Mouse (Mus musculus) neural tube, embryonic 10.5 days (tissue): Measurements from ENCODE around the gene Plcb3.

Experiments
- DNase-seq: peaks from one replicate; pipeline ENCODE4 v3.0.0-alpha.2; 2017; ENCODE audit warnings: low spot score; ENCODE audit errors: extremely low spot score

Plcb3 gene

DNA sequence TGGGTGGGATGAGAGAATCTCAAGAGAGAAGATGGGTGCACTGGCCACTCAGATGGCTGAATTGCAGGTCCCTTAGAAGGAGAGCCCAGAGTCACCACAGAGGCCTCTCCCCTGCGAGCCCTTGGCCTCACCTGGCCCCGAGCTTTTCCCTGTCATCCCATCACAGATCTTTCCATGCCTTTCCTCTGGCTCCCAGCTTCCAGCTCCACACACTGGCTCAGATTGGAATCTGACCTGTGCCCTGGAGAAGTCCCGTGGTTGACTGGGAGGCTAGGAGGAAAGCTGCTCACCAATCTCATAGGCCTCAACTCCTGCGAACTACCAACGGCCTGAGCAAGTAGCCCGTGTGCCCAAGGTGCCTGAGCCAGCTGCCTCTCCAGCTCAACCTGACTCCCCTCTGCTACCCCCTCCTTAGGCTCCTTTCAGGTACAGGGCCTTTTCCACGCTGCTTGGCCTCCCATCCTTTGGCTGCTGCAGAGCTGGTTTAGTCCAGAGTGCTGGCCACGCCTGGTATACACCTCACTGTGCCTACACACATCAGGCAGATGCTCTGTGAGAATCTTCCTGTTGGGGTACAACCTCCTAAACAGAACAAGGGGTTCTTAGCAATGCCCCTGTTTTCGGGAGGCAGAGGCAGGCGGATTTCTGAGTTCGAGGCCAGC, 70.6 kb downstream of the Plcb3 start:
- DNase-seq: no peak

GRCm38 (mm10) chr19:6904846-6905245, 71.4 kb downstream of the Plcb3 start:
- DNase-seq: no peak

DNA sequence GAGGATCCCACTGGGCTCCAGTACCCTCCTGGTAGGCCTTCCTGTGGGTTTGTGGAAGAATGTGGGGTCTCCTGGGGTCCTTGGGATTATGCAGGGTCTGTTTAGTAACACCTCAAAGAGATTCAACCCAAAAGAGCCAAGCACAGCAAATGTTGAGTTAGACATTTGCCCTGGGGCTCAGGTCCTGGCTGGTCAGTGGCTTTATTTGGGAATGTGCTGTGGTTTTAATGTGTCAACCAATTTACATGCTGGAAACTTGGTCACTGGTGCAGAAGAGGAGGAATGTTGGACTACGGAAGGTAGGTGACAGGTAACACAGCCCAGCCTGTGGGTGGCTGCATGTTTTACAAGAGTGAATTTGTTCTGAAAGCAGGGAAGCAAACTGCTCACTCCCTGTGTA, 73.2 kb downstream of the Plcb3 start:
- no peak for DNase-seq
